Mouse (Mus musculus): ENCODE measurements at regions not wholly inside any gene's neighbourhood (a gene's known extent, or its start where the extent isn't known, plus 50 kb on each side); places are given as distances from the start of the nearest gene placed in this dataset.
"Not testable (repeated sequence)": the region's sequence is repeated elsewhere in the genome, so short reads cannot be mapped to it uniquely, and the experiment has no call there.

- no peak overlapping the region for H3K27ac ChIP-seq
- no peak for ATAC-seq (ENCODE audit: insufficient number of reproducible peaks, insufficient read depth, low FRiP score, low TSS enrichment, low read depth)
- H3K4me1 ChIP-seq: no peaks in the 10 kb centered on the region
Measured at GRCm38 (mm10) chr1:185951163-185951562, 165.9 kb downstream of the Lyplal1 start.

DNA sequence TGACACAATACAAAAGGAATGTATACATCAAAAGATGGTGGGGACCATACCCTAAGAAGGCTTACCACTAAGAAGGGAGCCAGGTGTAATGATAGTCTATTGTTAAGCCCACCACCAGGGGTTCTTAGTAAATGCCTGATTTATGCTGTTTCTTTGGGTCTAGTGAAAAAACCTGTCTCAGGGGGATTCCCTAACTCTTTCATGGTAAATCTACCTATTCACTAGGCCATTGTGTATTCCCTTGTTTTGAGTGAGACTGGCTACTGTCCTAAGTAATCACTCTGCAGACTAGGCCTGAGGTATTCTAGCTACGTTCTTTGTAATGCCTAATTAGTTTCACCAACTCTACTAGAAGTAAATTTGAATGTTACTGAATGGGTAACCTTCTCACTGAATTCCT, 161.3 kb downstream of the Lyplal1 start:
- not testable (repeated sequence) for H3K27ac ChIP-seq; H3K9me3 ChIP-seq; ATAC-seq (ENCODE audit: insufficient number of reproducible peaks, insufficient read depth, low FRiP score, low TSS enrichment, low read depth); H3K27me3 ChIP-seq; H3K4me3 ChIP-seq; H3K4me1 ChIP-seq; H3K4me2 ChIP-seq; H3K36me3 ChIP-seq; H3K9ac ChIP-seq
- 34% methylated on average over 1 of the region's 1 CpGs for WGBS

More at GRCm38 (mm10) chr1:185951163-185951562, 165.9 kb downstream of the Lyplal1 start:
- no peak overlapping the region for H3K9ac ChIP-seq
- H3K4me2 ChIP-seq: no peak overlapping the region
- H3K27me3 ChIP-seq: no peaks in the 10 kb centered on the region; the same call in 1 of the 2 replicates
- H3K4me3 ChIP-seq: no peak overlapping the region
- WGBS: 84% methylated on average over 1 of the region's 1 CpGs
- H3K9me3 ChIP-seq: no peaks in the 10 kb centered on the region
- H3K36me3 ChIP-seq: no peaks in the 10 kb centered on the region

GRCm38 (mm10) chr1:185957557-185957956, 159.6 kb downstream of the Lyplal1 start:
- no peak for ATAC-seq (ENCODE audit: insufficient number of reproducible peaks, insufficient read depth, low FRiP score, low TSS enrichment, low read depth)

DNA sequence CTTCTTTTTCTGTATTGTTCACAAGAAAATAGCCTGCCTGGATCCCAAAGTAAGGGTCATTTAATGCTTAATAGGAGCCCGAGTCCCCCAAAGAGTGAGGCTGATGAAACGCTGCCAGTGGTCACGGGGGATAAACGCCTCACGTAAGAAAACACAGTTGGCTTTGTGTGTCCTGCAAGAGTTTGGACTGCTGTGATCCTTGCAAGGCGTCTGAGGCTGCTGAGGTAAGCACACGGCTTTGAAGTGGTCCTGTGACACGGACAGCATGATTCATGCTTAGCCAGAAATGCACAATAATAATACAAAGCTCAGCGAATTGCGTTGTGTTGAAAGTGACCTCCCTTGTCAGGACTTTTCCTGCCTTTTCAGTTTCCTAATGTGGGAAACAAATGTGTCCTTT, 158.8 kb downstream of the Lyplal1 start:
- Histone ChIP-seq H3K4me1 (no peaks in the 10 kb centered on the region), H3K27me3 (no peaks in the 10 kb centered on the region), H3K4me2 (no peak overlapping the region), H3K9me3 (no peaks in the 10 kb centered on the region), H3K9ac (no peak overlapping the region), H3K36me3 (no peaks in the 10 kb centered on the region), H3K27ac (no peak overlapping the region), H3K4me3 (no peak overlapping the region)
- WGBS: 58% methylated on average over 10 of the region's 10 CpGs
- no peak for ATAC-seq (ENCODE audit: insufficient number of reproducible peaks, insufficient read depth, low FRiP score, low TSS enrichment, low read depth)

More at GRCm38 (mm10) chr1:185957557-185957956, 159.6 kb downstream of the Lyplal1 start:
- H3K36me3 ChIP-seq: no peaks in the 10 kb centered on the region
- no peak overlapping the region for H3K4me2 ChIP-seq
- H3K27ac ChIP-seq: no peak overlapping the region
- 85% methylated on average over 3 of the region's 3 CpGs for WGBS
- H3K27me3 ChIP-seq: no peaks in the 10 kb centered on the region
- H3K4me3 ChIP-seq: no peak overlapping the region
- H3K9ac ChIP-seq: no peak overlapping the region
- H3K4me1 ChIP-seq: no peaks in the 10 kb centered on the region
- H3K9me3 ChIP-seq: no peaks in the 10 kb centered on the region

DNA sequence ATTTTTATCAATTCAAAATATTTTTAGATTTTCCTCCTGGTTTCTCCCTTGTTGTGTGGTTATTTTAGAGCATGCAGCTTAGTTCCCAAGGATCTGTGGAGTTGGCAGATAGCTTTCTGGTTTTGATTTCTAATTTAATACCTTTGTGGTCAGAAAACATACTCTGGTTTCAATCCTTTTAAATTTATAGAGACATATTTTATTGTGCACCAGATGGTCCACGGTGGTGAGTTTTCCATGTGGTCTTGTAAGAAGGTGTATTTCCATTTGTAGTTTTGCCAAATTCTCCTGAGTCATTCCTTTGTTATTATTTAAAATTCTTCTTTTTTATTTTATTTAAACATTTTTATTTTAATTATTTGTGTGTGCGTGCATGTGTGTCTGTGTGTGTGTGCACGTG, 154.5 kb downstream of the Lyplal1 start:
- peaks cover 8% of the 10 kb centered on the region for H3K4me1 ChIP-seq
- H3K4me2 ChIP-seq: no peak overlapping the region
- no peak overlapping the region for H3K9ac ChIP-seq
- H3K27me3 ChIP-seq: peaks cover 9% of the 10 kb centered on the region; the same call in 1 of the 2 replicates
- WGBS: 47% methylated on average over 3 of the region's 3 CpGs
- no peak for ATAC-seq (ENCODE audit: insufficient number of reproducible peaks, insufficient read depth, low FRiP score, low TSS enrichment, low read depth)
- H3K9me3 ChIP-seq: no peaks in the 10 kb centered on the region
- no peaks in the 10 kb centered on the region for H3K36me3 ChIP-seq
- H3K4me3 ChIP-seq: no peak overlapping the region
- H3K27ac ChIP-seq: no peak overlapping the region

DNA sequence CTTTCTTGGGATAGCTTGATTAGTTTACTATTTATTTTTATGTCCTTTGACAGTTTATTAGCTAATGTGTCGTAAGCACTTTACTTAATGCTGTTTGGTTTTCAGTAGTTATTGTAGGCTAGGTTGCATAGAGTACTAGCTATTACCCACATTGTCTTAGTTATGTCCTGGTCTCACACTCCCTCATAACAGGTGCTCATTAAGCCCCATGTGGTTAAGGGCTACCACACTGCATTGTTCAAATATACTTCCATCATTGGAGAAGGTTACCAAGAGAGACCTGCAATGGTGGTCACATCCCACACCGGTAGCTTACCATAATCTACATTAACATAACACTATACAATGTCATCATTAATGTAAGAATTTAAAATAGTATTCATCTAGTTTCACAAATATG, 153.3 kb downstream of the Lyplal1 start:
- Histone ChIP-seq H3K4me2 (no peak overlapping the region), H3K9ac (no peak overlapping the region), H3K27ac (no peak overlapping the region), H3K4me1 (peaks cover 13% of the 10 kb centered on the region), H3K27me3 (peaks cover 9% of the 10 kb centered on the region; the same call in 1 of the 2 replicates), H3K9me3 (no peaks in the 10 kb centered on the region), H3K36me3 (no peaks in the 10 kb centered on the region), H3K4me3 (no peak overlapping the region)
- 94% methylated on average over 2 of the region's 2 CpGs for WGBS
- no peak for ATAC-seq (ENCODE audit: insufficient number of reproducible peaks, insufficient read depth, low FRiP score, low TSS enrichment, low read depth)

DNA sequence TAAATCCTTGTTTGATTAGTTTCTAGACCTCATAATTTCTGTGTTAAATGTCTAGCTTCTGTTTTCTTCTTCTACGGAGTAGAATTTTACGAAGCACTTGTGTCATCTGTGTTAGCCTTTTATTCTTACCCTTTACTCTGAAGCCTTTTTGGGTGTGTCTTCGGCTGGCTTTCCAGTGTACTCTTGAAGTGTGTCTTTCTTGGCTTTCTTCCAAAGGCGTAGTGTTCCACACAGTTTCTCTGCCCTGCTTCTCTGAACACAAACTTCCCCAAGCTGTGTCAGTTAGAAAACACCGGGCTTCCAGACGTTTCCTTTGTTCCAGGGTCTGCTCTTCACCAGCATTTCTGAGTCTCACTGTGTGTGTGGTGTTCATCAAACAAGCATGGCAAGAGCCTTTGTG, 152.7 kb downstream of the Lyplal1 start:
- H3K9ac ChIP-seq: no peak overlapping the region
- H3K9me3 ChIP-seq: no peaks in the 10 kb centered on the region
- peaks cover 18% of the 10 kb centered on the region for H3K4me1 ChIP-seq
- H3K36me3 ChIP-seq: no peaks in the 10 kb centered on the region
- H3K27me3 ChIP-seq: peaks cover 9% of the 10 kb centered on the region; the same call in 1 of the 2 replicates
- no peak overlapping the region for H3K4me3 ChIP-seq
- WGBS: 62% methylated on average over 6 of the region's 6 CpGs
- 0 out of 2 replicates have a peak overlapping the region, but pooled peaks have one; percentile 4 for H3K27ac ChIP-seq
- H3K4me2 ChIP-seq: no peak overlapping the region
- no peak for ATAC-seq (ENCODE audit: insufficient number of reproducible peaks, insufficient read depth, low FRiP score, low TSS enrichment, low read depth)

DNA sequence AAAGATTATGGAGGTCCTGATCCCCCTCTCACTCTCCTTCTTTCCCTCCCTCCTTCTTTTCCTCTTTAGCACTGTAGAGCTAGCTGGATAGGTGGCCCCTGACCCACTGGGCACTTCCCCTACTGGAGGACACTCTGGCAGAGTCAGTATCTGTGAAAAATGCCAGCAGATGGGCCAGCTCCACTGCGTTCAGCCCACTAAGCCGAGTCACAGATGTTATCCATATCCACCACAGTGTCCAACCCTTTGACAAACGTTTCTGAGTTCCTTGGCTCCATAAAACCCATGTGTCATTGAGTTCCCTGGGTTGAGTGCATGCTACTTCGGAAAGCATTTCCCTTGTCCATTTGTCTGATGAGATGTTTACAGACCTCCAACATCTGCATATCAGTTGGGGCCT, 149.9 kb downstream of the Lyplal1 start:
- Histone ChIP-seq H3K4me2 (no peak overlapping the region), H3K4me3 (no peak overlapping the region), H3K36me3 (no peaks in the 10 kb centered on the region), H3K9me3 (no peaks in the 10 kb centered on the region), H3K27me3 (peaks cover 9% of the 10 kb centered on the region; the same call in 1 of the 2 replicates), H3K27ac (no peak overlapping the region), H3K9ac (no peak overlapping the region), H3K4me1 (peaks cover 19% of the 10 kb centered on the region)
- WGBS: 67% methylated on average over 4 of the region's 4 CpGs
- no peak for ATAC-seq (ENCODE audit: insufficient number of reproducible peaks, insufficient read depth, low FRiP score, low TSS enrichment, low read depth)

DNA sequence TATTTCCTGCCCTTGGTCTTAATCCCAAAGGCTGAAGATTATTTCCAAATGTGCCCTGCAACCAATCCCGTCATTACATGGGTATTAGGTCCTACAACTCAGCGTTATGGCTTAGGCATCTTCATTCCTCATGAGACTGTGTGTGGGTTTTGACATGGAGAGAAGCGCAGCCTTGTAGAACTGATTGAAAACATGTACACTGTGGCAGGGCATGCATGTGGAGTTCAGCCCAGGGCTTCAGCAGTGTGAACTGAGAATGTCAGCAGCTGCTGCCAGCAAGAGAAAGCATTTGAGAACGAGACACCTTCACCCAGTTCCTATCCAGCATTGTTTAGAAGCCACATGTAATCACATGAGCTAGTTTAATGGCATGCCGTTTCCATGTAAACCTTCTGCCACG, 149.3 kb downstream of the Lyplal1 start:
- 36% methylated on average over 6 of the region's 6 CpGs for WGBS
- Histone ChIP-seq H3K4me2 (no peak overlapping the region), H3K27ac (0 out of 2 replicates have a peak overlapping the region, but pooled peaks have one; percentile 8), H3K27me3 (peaks cover 9% of the 10 kb centered on the region; the same call in 1 of the 2 replicates), H3K9ac (no peak overlapping the region), H3K36me3 (no peaks in the 10 kb centered on the region), H3K9me3 (no peaks in the 10 kb centered on the region), H3K4me1 (peaks cover 19% of the 10 kb centered on the region), H3K4me3 (no peak overlapping the region)
- no peak for ATAC-seq (ENCODE audit: insufficient number of reproducible peaks, insufficient read depth, low FRiP score, low TSS enrichment, low read depth)

- Histone ChIP-seq H3K9ac (no peak overlapping the region), H3K4me2 (no peak overlapping the region), H3K9me3 (no peaks in the 10 kb centered on the region), H3K27me3 (peaks cover 9% of the 10 kb centered on the region; the same call in 1 of the 2 replicates), H3K4me1 (peaks cover 19% of the 10 kb centered on the region), H3K36me3 (no peaks in the 10 kb centered on the region), H3K4me3 (no peak overlapping the region), H3K27ac (no peak overlapping the region)
- 78% methylated on average over 3 of the region's 3 CpGs for WGBS
- no peak for ATAC-seq (ENCODE audit: insufficient number of reproducible peaks, insufficient read depth, low FRiP score, low TSS enrichment, low read depth)
Measured at GRCm38 (mm10) chr1:185968642-185969041, 148.5 kb downstream of the Lyplal1 start.

DNA sequence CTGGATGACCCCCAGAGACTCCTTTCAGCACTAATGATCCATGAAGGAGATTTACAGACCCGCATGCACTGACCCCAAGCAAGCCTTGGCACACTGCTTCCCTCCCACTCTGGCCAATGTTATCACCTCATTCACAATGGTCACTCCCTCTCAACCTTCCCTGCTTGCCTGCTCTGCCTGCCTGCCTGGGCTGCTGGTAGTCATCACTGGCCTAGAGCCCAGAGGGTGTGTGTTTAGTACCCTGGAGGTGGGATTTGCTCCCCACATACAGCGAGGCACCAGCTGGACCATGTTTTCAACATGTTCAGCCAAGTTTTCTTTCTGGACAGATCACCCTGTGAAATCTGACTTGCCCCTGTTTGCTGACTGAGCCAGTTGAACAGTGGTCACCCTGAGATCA, 147.9 kb downstream of the Lyplal1 start:
- peaks cover 19% of the 10 kb centered on the region for H3K4me1 ChIP-seq
- no peak overlapping the region for H3K4me2 ChIP-seq
- WGBS: 34% methylated on average over 2 of the region's 2 CpGs
- no peak overlapping the region for H3K9ac ChIP-seq
- H3K4me3 ChIP-seq: no peak overlapping the region
- no peaks in the 10 kb centered on the region for H3K9me3 ChIP-seq
- ATAC-seq (ENCODE audit: insufficient number of reproducible peaks, insufficient read depth, low FRiP score, low TSS enrichment, low read depth): no peak
- no peaks in the 10 kb centered on the region for H3K36me3 ChIP-seq
- H3K27me3 ChIP-seq: peaks cover 9% of the 10 kb centered on the region; the same call in 1 of the 2 replicates
- no peak overlapping the region for H3K27ac ChIP-seq

DNA sequence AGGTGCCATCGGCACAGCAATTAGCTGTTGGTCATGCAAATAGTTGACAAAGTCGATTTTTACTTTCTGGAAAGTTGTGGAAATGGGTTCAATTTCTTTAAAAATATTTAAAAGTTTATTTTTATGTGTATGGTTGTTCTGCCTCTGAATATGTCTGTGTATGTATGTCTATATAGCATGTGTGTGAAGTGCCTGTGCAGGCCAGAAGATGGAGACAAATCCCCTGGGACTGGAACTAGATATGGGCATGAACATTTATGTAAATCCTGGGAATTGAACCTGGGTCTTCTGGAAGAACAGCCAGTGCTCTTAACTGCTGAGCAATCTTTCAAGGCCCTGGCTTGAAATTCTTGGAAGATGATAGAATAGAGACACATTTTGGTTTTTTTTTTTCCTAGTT, 140.0 kb downstream of the Lyplal1 start:
- WGBS: 86% methylated on average over 2 of the region's 2 CpGs
- Histone ChIP-seq H3K4me3 (no peak overlapping the region), H3K4me2 (no peak overlapping the region), H3K27me3 (no peaks in the 10 kb centered on the region), H3K4me1 (no peaks in the 10 kb centered on the region), H3K9ac (no peak overlapping the region), H3K36me3 (no peaks in the 10 kb centered on the region), H3K9me3 (no peaks in the 10 kb centered on the region), H3K27ac (no peak overlapping the region)
- no peak for ATAC-seq (ENCODE audit: insufficient number of reproducible peaks, insufficient read depth, low FRiP score, low TSS enrichment, low read depth)

Measured in embryonic facial prominence, embryonic 13.5 days (tissue).